Mouse (Mus musculus): ENCODE measurements around the gene Mtor.

Gene Mtor

GRCm38 (mm10) chr4:148595916-148596315 lies 147.5 kb downstream of the Mtor start:
- CTCF ChIA-PET = no interaction called here

GRCm38 (mm10) chr4:148596731-148597130 lies 148.3 kb downstream of the Mtor start:
- CTCF ChIA-PET = interaction anchor here (0.6 kb wide), 1 partner anchor 8 kb away, joined by 3 read pairs; no protein-coding TSS in a partner anchor

GRCm38 (mm10) chr4:148598826-148599225 lies 150.4 kb downstream of the Mtor start:
- CTCF ChIA-PET = no interaction called here

GRCm38 (mm10) chr4:148600316-148600715 lies 151.9 kb downstream of the Mtor start:
- CTCF ChIA-PET = no interaction called here

- CTCF ChIA-PET = no interaction called here
Observed at GRCm38 (mm10) chr4:148601871-148602270, 153.5 kb downstream of the Mtor start.

GRCm38 (mm10) chr4:148602357-148603120 lies 154.1 kb downstream of the Mtor start, which contains the start of gene Masp2:
Masp2 (plus strand) TSS chr4:148602554.
- CTCF ChIA-PET = no interaction called here

- CTCF ChIA-PET = no interaction called here
Observed at GRCm38 (mm10) chr4:148603376-148604139, 155.1 kb downstream of the Mtor start.

GRCm38 (mm10) chr4:148604141-148604540 lies 155.7 kb downstream of the Mtor start:
- CTCF ChIA-PET = no interaction called here

GRCm38 (mm10) chr4:148604541-148605165 lies 156.2 kb downstream of the Mtor start:
- CTCF ChIA-PET = no interaction called here
